In the genomic region with DNA sequence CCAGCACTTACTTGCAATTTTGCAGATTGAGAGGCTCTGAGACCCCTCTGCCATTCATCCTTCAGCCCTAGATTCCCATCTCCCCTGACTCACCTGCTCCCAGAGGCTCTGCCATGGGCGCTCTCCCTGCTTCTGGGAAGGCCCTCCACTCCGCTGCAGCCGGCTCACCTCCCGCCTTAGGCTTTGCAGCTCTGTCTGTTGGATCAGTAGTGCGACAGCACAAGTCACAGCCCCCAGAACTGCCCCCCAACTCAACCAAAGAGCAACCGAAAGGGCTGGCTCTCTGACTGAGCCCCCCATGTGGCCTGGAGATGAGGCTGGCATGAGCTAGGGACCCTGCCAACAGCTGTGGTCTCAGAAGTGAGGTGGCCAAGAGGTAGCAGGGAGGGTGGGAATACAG, we compare ENCODE assay signal across 12 mouse cellular contexts. TPM values are rescaled to one million over a fixed set of nuclear protein-coding genes. Genes with fewer than 3 reads are reported as not detected.
DNase-seq lines count a peak whose midpoint lies in the region; ATAC-seq and TF ChIP-seq lines count a peak whose summit lies in the region.
"Had no signal": no experiment of that assay in that cellular context is flagged by ENCODE, and none has a peak within 500 bp of the region (broad histone marks: within the 10 kb centered on the region; RNA-seq: fewer than 3 reads in every experiment).

No protein-coding gene starts in this region.

- peaks cover 7% of the 10 kb centered on the region for H3K36me3 ChIP-seq in forebrain, embryonic 10.5 days (replicated peaks)
- no peaks in the 10 kb centered on the region for H3K36me3 ChIP-seq in forebrain, embryonic 16.5 days (ENCODE audit: control insufficient read depth, insufficient read depth)
- no peaks in the 10 kb centered on the region for H3K36me3 ChIP-seq in kidney, adult 2 months (ENCODE audit: control insufficient read depth, insufficient read depth, low read length)
- 0 out of 2 replicates have a peak, but pooled peaks cover 3% of the 10 kb centered on the region for H3K36me3 ChIP-seq in kidney, embryonic 16.5 days (ENCODE audit: insufficient read depth, low read length)
- no peaks in the 10 kb centered on the region for H3K36me3 ChIP-seq in spleen, adult 2 months (ENCODE audit: control insufficient read depth, insufficient read depth, low read length)
- no peaks in the 10 kb centered on the region for H3K36me3 ChIP-seq in stomach, postnatal 0 days (ENCODE audit: control insufficient read depth, insufficient read depth, low read length)

- H3K27me3 ChIP-seq in forebrain, embryonic 10.5 days (ENCODE audit: poor library complexity, severe bottlenecking), result 0 out of 2 replicates have a peak, but pooled peaks cover 13% of the 10 kb centered on the region
- H3K27me3 ChIP-seq in forebrain, embryonic 16.5 days (replicated peaks; ENCODE audit: control insufficient read depth, insufficient read depth, low read length), result no peaks in the 10 kb centered on the region
- no peaks in the 10 kb centered on the region for H3K27me3 ChIP-seq in kidney, adult 2 months (replicated peaks; ENCODE audit: control insufficient read depth, insufficient read depth, low read length)
- H3K27me3 ChIP-seq in kidney, embryonic 16.5 days (ENCODE audit: insufficient read depth, low read length), result no peaks in the 10 kb centered on the region
- no peaks in the 10 kb centered on the region for H3K27me3 ChIP-seq in spleen, adult 2 months (ENCODE audit: control insufficient read depth, insufficient read depth, low read length)
- no peaks in the 10 kb centered on the region for H3K27me3 ChIP-seq in stomach, postnatal 0 days (ENCODE audit: control insufficient read depth, insufficient read depth, low read length)
- H3K27me3 ChIP-seq: CH12.LX; embryonic facial prominence, embryonic 12.5 days; liver, embryonic 13.5 days had no signal

- peak overlapping the region; percentile 65; the same call in 1 of the 2 replicates for H3K27ac ChIP-seq in forebrain, embryonic 10.5 days
- no peak overlapping the region; the same call in 1 of the 2 replicates for H3K27ac ChIP-seq in forebrain, embryonic 16.5 days (ENCODE audit: low read length)
- peak overlapping the region; percentile 100 for H3K27ac ChIP-seq in kidney, adult 2 months (ENCODE audit: insufficient read depth, low read depth, low read length)
- no peak overlapping the region for H3K27ac ChIP-seq in kidney, embryonic 16.5 days (ENCODE audit: low read length)
- peak overlapping the region; percentile 90 for H3K27ac ChIP-seq in spleen, adult 2 months (ENCODE audit: insufficient read depth, low read length)
- H3K27ac ChIP-seq in stomach, postnatal 0 days (replicated peaks), result peak overlapping the region; percentile 92
- H3K27ac ChIP-seq: embryonic facial prominence, embryonic 12.5 days; liver, embryonic 13.5 days had no signal

- H3K4me3 ChIP-seq in forebrain, embryonic 10.5 days, result peak overlapping the region; percentile 13; the same call in 1 of the 2 replicates
- no peak overlapping the region for H3K4me3 ChIP-seq in forebrain, embryonic 16.5 days (replicated peaks; ENCODE audit: low read length)
- no peak overlapping the region for H3K4me3 ChIP-seq in kidney, adult 2 months (ENCODE audit: insufficient read depth, low read depth, low read length)
- no peak overlapping the region for H3K4me3 ChIP-seq in kidney, embryonic 16.5 days (ENCODE audit: low read length)
- H3K4me3 ChIP-seq in spleen, adult 2 months (ENCODE audit: extremely low read depth, insufficient read depth, insufficient read length), result no peak overlapping the region
- H3K4me3 ChIP-seq in stomach, postnatal 0 days (ENCODE audit: low read depth, low read length), result no peak overlapping the region
- H3K4me3 ChIP-seq: embryonic facial prominence, embryonic 12.5 days; liver, embryonic 13.5 days had no signal

- no peak overlapping the region for H3K4me2 ChIP-seq in forebrain, embryonic 16.5 days (ENCODE audit: low read length)
- H3K4me2 ChIP-seq in kidney, embryonic 16.5 days (replicated peaks; ENCODE audit: low read depth, low read length), result no peak overlapping the region
- no peak overlapping the region for H3K4me2 ChIP-seq in stomach, postnatal 0 days (replicated peaks; ENCODE audit: low read depth)
- H3K4me2 ChIP-seq: embryonic facial prominence, embryonic 12.5 days; liver, embryonic 13.5 days had no signal

- 78% methylated on average over 6 of the region's 6 CpGs for WGBS in forebrain, embryonic 10.5 days
- WGBS in forebrain, embryonic 16.5 days, result 76% methylated on average over 6 of the region's 6 CpGs
- WGBS in kidney, adult 2 months, result 89% methylated on average over 6 of the region's 6 CpGs
- 87% methylated on average over 6 of the region's 6 CpGs for WGBS in kidney, embryonic 16.5 days
- WGBS in spleen, adult 2 months, result 86% methylated on average over 6 of the region's 6 CpGs
- WGBS in stomach, postnatal 0 days, result 88% methylated on average over 6 of the region's 6 CpGs

- no peak for TF ChIP-seq POLR2A in kidney, adult 2 months (IDR thresholded peaks at IDR 0.05; ENCODE audit: low read depth, low read length)
- no peak for TF ChIP-seq POLR2A in spleen, adult 2 months (IDR thresholded peaks at IDR 0.05; ENCODE audit: low read depth, low read length)

- no peaks in the 10 kb centered on the region for H3K9me3 ChIP-seq in forebrain, embryonic 10.5 days
- H3K9me3 ChIP-seq in forebrain, embryonic 16.5 days (ENCODE audit: control insufficient read depth, low read length), result no peaks in the 10 kb centered on the region
- no peaks in the 10 kb centered on the region for H3K9me3 ChIP-seq in kidney, embryonic 16.5 days (ENCODE audit: low read length)
- H3K9me3 ChIP-seq in stomach, postnatal 0 days (ENCODE audit: control insufficient read depth, low read length), result no peaks in the 10 kb centered on the region
- H3K9me3 ChIP-seq: embryonic facial prominence, embryonic 12.5 days; liver, embryonic 13.5 days had no signal

- ATAC-seq in forebrain, embryonic 16.5 days, result no peak
- no peak for ATAC-seq in kidney, embryonic 16.5 days (ENCODE audit: low FRiP score, low TSS enrichment)
- no peak for ATAC-seq in stomach, postnatal 0 days (ENCODE audit: low FRiP score, low TSS enrichment)

- TF ChIP-seq CTCF in kidney, adult 2 months (conservative IDR thresholded peaks at IDR 0.05; ENCODE audit: insufficient read depth, insufficient read length, low read depth, low read length), result no peak
- TF ChIP-seq CTCF in spleen, adult 2 months (IDR thresholded peaks at IDR 0.05; ENCODE audit: extremely low read depth, insufficient read depth, insufficient read length, insufficient replicate concordance), result no peak
- no peak for TF ChIP-seq CTCF in stomach, postnatal 0 days (IDR thresholded peaks at IDR 0.05; ENCODE audit: low read depth)

- no peak for TF ChIP-seq EP300 in stomach, postnatal 0 days (optimal IDR thresholded peaks at IDR 0.05)

- peaks cover 56% of the 10 kb centered on the region for H3K4me1 ChIP-seq in forebrain, embryonic 10.5 days
- peaks cover 38% of the 10 kb centered on the region for H3K4me1 ChIP-seq in forebrain, embryonic 16.5 days (replicated peaks; ENCODE audit: control insufficient read depth, insufficient read depth, low read length)
- peaks cover 37% of the 10 kb centered on the region for H3K4me1 ChIP-seq in kidney, adult 2 months (ENCODE audit: control insufficient read depth, insufficient read depth, low read length)
- H3K4me1 ChIP-seq in kidney, embryonic 16.5 days (ENCODE audit: insufficient read depth, low read length), result peaks cover 37% of the 10 kb centered on the region
- H3K4me1 ChIP-seq in spleen, adult 2 months (ENCODE audit: control insufficient read depth, insufficient read depth, insufficient read length), result no peaks in the 10 kb centered on the region
- H3K4me1 ChIP-seq in stomach, postnatal 0 days (replicated peaks; ENCODE audit: control insufficient read depth, insufficient read depth), result peaks cover 12% of the 10 kb centered on the region

- no peak overlapping the region for H3K9ac ChIP-seq in forebrain, embryonic 16.5 days (replicated peaks; ENCODE audit: low read depth, low read length)
- H3K9ac ChIP-seq in kidney, embryonic 16.5 days (replicated peaks; ENCODE audit: low read length), result no peak overlapping the region
- peak overlapping the region; percentile 8; the same call in 1 of the 2 replicates for H3K9ac ChIP-seq in stomach, postnatal 0 days (ENCODE audit: low read length)
- H3K9ac ChIP-seq: embryonic facial prominence, embryonic 12.5 days had no signal

- DNase-seq in forebrain, embryonic 10.5 days (ENCODE audit: extremely low spot score, low spot score), result no peak
- DNase-seq in kidney, adult 2 months, result no peak
- no peak for DNase-seq in spleen, adult 2 months (ENCODE audit: low read depth in 1 of 2, low spot score in 2 of 2)
- DNase-seq in spleen, postnatal 4 days (ENCODE audit: low spot score in 2 of 2), result no peak
- no peak for DNase-seq in stomach, postnatal 0 days (ENCODE audit: low spot score)
- no peak for DNase-seq in layer of hippocampus, postnatal 25 days (ENCODE audit: extremely low spot score in 1 of 2, low spot score in 1 of 2)
- DNase-seq: liver, embryonic 13.5 days; right cerebral cortex, postnatal 14 days had no signal

RNA-seq across cellular contexts. Expression of a gene that starts 0.6 kb away (rescaled TPM):
- polyA plus RNA-seq in forebrain, embryonic 10.5 days (2016; fragmentation: Nextera tagmentation; extraction: Ambion mirVana), result 0.20 TPM in 1 of 2 replicates, not detected in the other
- polyA plus RNA-seq in forebrain, embryonic 16.5 days (2015; fragmentation: Nextera tagmentation; extraction: Ambion mirVana), result 0.34 and 0.46 TPM in 2 replicates
- polyA plus RNA-seq in kidney, adult 2 months (2012; rRNA removed), result 3.8 and 4.1 TPM in 2 replicates
- 0.66 and 1.2 TPM in 2 replicates for polyA plus RNA-seq in kidney, embryonic 16.5 days (2015; fragmentation: Nextera tagmentation; extraction: Ambion mirVana)
- polyA plus RNA-seq in spleen, adult 2 months (2012; rRNA removed), result 4.6 and 4.9 TPM in 2 replicates
- 0.50 and 0.75 TPM in 2 replicates for polyA plus RNA-seq in stomach, postnatal 0 days (2015; fragmentation: Nextera tagmentation; extraction: Ambion mirVana)
- total RNA-seq in layer of hippocampus, postnatal 25 days (2021), result 1 to 10 TPM; 1.2 to 1.3 TPM
- polyA plus RNA-seq: liver, embryonic 13.5 days had no signal

RNA-seq across cellular contexts. Expression of a gene that starts 3.1 kb away (rescaled TPM):
- polyA plus RNA-seq in forebrain, embryonic 10.5 days (2016; fragmentation: Nextera tagmentation; extraction: Ambion mirVana), result 127 and 128 TPM in 2 replicates
- polyA plus RNA-seq in forebrain, embryonic 16.5 days (2015; fragmentation: Nextera tagmentation; extraction: Ambion mirVana), result 97.0 and 115 TPM in 2 replicates
- 41.8 and 43.5 TPM in 2 replicates for polyA plus RNA-seq in kidney, adult 2 months (2012; rRNA removed)
- polyA plus RNA-seq in kidney, embryonic 16.5 days (2015; fragmentation: Nextera tagmentation; extraction: Ambion mirVana), result 96.5 and 98.4 TPM in 2 replicates
- 32.6 and 36.1 TPM in 2 replicates for polyA plus RNA-seq in spleen, adult 2 months (2012; rRNA removed)
- polyA plus RNA-seq in stomach, postnatal 0 days (2015; fragmentation: Nextera tagmentation; extraction: Ambion mirVana), result 30.5 and 32.4 TPM in 2 replicates
- total RNA-seq in layer of hippocampus, postnatal 25 days (2021), result 100 to 1,000 TPM in 1 of 2 experiments, 10 to 100 TPM in 1; 94.3 to 109 TPM

RNA-seq across cellular contexts. Expression of a gene that starts 10.7 kb away (rescaled TPM):
- 1.1 and 1.6 TPM in 2 replicates for polyA plus RNA-seq in forebrain, embryonic 10.5 days (2016; fragmentation: Nextera tagmentation; extraction: Ambion mirVana)
- polyA plus RNA-seq in forebrain, embryonic 16.5 days (2015; fragmentation: Nextera tagmentation; extraction: Ambion mirVana), result 1.1 and 1.2 TPM in 2 replicates
- 55.5 and 65.1 TPM in 2 replicates for polyA plus RNA-seq in kidney, adult 2 months (2012; rRNA removed)
- 8.8 and 11.5 TPM in 2 replicates for polyA plus RNA-seq in kidney, embryonic 16.5 days (2015; fragmentation: Nextera tagmentation; extraction: Ambion mirVana)
- polyA plus RNA-seq in spleen, adult 2 months (2012; rRNA removed), result 23.9 and 26.6 TPM in 2 replicates
- polyA plus RNA-seq in stomach, postnatal 0 days (2015; fragmentation: Nextera tagmentation; extraction: Ambion mirVana), result 6.9 and 9.7 TPM in 2 replicates
- total RNA-seq in layer of hippocampus, postnatal 25 days (2021), result 1 to 10 TPM; 7.3 to 8.6 TPM
- total RNA-seq: CH12.LX had no signal

RNA-seq across cellular contexts. Expression of a gene that starts 11.0 kb away (rescaled TPM):
- polyA plus RNA-seq in forebrain, embryonic 10.5 days (2016; fragmentation: Nextera tagmentation; extraction: Ambion mirVana), result 0.44 and 0.55 TPM in 2 replicates
- polyA plus RNA-seq in forebrain, embryonic 16.5 days (2015; fragmentation: Nextera tagmentation; extraction: Ambion mirVana), result 0.81 and 1.2 TPM in 2 replicates
- polyA plus RNA-seq in kidney, adult 2 months (2012; rRNA removed), result 11.0 and 11.6 TPM in 2 replicates
- 4.6 and 6.1 TPM in 2 replicates for polyA plus RNA-seq in kidney, embryonic 16.5 days (2015; fragmentation: Nextera tagmentation; extraction: Ambion mirVana)
- 4.8 and 5.0 TPM in 2 replicates for polyA plus RNA-seq in spleen, adult 2 months (2012; rRNA removed)
- 4.1 and 4.2 TPM in 2 replicates for polyA plus RNA-seq in stomach, postnatal 0 days (2015; fragmentation: Nextera tagmentation; extraction: Ambion mirVana)
- total RNA-seq in layer of hippocampus, postnatal 25 days (2021), result 1 to 10 TPM; 1.3 to 1.4 TPM

RNA-seq across cellular contexts. Expression of a gene that starts 12.7 kb away (rescaled TPM):
- 725 and 747 TPM in 2 replicates for polyA plus RNA-seq in forebrain, embryonic 10.5 days (2016; fragmentation: Nextera tagmentation; extraction: Ambion mirVana)
- polyA plus RNA-seq in forebrain, embryonic 16.5 days (2015; fragmentation: Nextera tagmentation; extraction: Ambion mirVana), result 563 and 599 TPM in 2 replicates
- polyA plus RNA-seq in kidney, adult 2 months (2012; rRNA removed), result 200 and 244 TPM in 2 replicates
- 571 and 587 TPM in 2 replicates for polyA plus RNA-seq in kidney, embryonic 16.5 days (2015; fragmentation: Nextera tagmentation; extraction: Ambion mirVana)
- polyA plus RNA-seq in spleen, adult 2 months (2012; rRNA removed), result 172 and 196 TPM in 2 replicates
- polyA plus RNA-seq in stomach, postnatal 0 days (2015; fragmentation: Nextera tagmentation; extraction: Ambion mirVana), result 339 and 351 TPM in 2 replicates
- total RNA-seq in layer of hippocampus, postnatal 25 days (2021), result 100 to 1,000 TPM; 369 to 381 TPM

Comparison
In these comparisons a context has a peak if more than half of its experiments do, and no peak if none do; other contexts are left out.
1. H3K27ac ChIP-seq: peak in forebrain, embryonic 10.5 days (single experiment), kidney, adult 2 months (single experiment), spleen, adult 2 months (single experiment) and stomach, postnatal 0 days (single experiment); none in forebrain, embryonic 16.5 days (single experiment) and kidney, embryonic 16.5 days (single experiment).